Mouse (Mus musculus): Measurements from ENCODE around the gene Glis3. TPM values are rescaled to one million over a fixed set of nuclear protein-coding genes. Genes with fewer than 3 reads are reported as not detected.

Gene Glis3
- total RNA-seq (2021) (10 to 100 TPM in 1 of 2 experiments, 1 to 10 TPM in 1; 9.3 to 12.4 TPM), polyA plus RNA-seq (2012; rRNA removed) (3.3 and 6.1 TPM in 2 replicates)
- long read RNA-seq, result 0 reads

DNA sequence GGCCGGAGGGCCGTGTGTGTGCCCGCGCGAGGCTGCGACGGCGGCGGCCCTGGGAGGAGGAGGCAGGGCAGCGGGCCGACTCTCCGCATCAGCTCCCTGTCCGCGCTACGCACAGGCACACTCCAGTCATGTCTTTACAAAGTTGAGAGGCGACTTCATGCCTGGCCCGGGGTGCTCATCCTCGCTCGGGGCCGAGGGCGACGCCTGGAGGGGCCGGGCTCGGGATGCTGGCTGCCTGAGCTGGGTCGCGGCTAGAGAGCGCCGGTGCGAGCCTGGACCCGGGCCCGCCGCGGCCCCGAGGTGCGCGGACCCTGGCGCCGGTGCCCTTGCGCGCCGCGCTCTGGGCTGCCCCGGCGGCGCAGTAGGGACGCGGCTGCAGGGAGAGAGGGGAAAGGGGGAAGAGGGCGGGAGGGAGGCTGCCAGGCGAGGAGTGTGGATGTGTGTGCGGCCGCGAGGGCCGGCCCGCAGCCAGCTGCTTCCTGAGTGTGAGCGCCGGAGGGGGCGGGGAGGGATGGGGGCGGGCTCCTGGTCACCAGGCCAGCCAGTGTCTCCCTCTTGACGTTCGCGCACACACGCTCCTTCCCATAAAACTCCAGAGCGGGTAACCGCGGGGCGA lies at the start of gene Glis3:
Gene Glis3 (minus strand): TSS at position 302 of the 616 bp plus-strand sequence.
- peak; percentile 83 for DNase-seq

DNA sequence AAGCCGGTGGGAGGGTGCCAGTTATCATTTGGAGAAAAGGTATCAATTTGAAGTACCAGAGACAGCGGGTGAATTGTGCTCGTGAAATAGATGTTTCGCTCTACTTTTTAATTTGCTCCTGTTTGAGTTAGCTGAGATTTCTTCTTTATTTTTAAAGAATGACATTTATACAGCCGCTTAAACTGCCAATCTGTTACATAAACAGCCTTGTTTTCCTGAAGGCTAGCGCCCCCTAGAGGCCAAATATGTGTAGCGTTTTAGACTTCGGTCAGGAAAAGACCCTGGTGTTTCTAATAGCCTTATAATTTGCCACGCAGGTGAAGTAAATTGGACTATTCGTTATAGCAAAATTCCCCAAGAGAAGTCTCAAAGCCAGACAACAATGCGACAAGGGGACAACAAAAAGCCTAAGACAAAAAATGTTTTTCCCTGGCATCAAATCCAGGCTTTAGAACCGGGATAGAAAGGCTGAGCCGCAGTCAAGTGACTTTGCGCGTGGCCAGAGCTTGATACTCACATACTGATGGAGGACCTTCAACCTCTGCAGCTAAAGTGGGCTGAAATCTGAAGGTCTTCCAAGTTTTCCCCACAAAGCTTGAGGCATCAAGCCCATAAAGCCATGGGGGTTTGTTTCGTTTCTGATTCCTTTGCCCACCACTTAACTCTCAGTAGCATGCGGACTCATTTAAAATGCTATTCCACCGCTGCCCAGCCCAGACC lies 46.4 kb upstream of the Glis3 start:
- peak; percentile 49 for DNase-seq

DNA sequence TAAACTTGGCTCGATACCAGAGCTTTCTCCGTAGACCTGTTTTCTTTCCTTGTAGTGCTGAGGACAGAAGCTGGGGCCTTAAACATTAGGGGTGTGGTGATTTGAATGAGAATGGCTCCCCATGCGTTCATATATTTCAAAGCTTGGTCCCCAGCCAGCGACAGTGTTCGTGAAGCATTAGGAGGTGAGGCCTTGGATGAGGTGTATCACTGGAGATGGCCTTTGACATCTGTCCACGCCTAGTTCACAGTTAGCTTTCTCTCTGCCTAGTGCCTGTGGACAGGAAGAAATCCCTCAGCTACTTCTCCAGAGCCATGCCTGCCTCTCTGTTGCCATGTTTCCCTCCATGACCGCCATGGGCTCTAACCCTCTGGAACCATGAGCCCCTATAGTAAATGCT lies 44.8 kb upstream of the Glis3 start:
- no peak for DNase-seq

DNA sequence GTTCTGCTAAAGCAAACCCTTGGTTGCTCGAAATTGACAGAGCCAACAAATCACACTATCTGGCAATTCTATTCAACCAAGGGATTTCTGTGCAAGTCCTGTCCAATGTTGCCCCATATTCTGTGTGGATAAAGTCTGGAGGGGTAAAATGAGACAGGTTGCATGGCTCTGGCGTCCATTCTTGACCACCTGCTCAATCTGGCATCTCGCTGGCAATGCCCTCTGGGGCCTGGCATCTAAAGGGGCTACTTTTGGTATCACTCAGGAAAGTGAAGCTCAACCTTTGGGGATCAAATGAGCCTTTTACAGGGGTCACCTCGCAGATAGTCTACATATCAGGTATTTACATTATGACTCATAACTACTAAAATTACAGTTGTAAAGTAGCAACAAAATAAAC lies 42.7 kb upstream of the Glis3 start:
- no peak for DNase-seq

DNA sequence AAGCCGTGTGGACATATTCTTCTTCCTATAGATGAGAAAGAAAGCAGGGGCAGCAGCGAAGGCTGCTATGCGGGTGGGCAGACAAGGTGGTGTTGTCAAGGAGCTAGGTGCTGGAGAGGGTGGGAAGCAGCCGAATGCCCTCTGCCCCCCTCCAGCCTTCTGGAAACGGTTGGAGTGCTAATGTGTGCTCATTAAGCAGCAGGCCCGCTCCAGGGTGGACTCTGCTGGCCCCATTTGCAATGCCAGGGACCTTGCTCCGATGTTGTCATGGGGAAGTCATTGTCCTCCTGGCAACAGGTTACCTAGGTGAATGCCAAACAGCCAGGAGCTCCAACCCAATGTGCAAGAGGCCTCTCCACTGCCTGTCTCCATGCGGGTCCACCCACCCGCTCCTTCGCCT lies 42.0 kb upstream of the Glis3 start:
- DNase-seq, result no peak

DNA sequence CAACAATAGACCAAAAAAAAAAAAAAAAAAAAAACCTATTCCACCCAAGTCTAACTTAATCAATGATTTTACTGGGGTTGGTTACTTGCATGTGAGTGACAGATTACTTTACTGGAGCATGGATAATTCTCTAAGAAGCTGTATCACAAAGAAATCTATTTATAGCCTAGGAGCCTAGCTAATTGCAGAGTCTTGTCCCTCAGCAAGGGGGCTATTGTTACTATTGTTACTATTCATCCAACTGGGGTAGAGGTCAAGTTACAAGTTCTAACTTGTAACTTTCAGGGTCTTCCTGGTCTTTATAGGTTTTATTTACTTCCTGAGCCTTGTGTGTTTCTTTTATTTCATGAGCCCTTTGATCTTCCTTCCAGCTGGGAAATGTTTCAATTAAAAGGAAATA lies 40.1 kb upstream of the Glis3 start:
- DNase-seq, result no peak

DNA sequence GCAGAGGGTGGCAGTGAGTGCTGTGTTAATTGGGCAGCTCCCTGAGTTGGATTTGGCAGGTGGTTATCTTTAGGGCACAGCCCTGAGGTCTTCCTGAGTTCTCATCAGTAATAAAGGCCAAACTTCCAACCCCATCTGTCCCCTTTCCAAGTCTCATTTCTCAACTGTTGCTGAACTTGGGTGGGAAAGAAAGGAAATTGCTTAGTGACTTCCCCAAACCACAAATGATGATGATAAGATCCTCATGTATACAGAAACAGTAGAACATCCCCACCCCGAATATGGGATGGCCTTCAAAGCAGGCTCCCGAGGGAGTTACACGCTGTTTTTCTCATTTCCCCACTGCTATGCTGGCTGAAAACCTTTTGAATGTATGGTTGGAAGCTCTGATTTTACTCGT lies 34.8 kb upstream of the Glis3 start:
- no peak for DNase-seq

DNA sequence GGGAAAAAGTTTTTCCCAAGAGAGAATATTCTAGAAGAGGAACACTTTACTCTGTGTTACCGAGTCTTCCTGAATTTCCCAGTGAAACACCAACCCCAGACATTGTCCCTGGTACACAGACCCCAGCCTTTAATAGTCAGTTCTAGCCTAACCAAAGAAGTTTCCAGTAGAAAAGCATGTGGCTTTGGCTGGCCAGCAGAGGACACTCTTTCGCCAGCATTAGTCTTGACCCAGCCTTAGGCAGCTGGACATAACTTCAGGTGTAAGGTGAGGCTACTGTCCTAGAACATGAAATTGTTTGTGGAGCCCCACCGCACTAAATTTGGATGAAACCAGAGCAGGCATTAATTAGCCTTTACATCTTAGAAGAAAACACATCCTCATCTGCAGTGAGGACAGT lies 17.8 kb upstream of the Glis3 start:
- DNase-seq, result no peak

DNA sequence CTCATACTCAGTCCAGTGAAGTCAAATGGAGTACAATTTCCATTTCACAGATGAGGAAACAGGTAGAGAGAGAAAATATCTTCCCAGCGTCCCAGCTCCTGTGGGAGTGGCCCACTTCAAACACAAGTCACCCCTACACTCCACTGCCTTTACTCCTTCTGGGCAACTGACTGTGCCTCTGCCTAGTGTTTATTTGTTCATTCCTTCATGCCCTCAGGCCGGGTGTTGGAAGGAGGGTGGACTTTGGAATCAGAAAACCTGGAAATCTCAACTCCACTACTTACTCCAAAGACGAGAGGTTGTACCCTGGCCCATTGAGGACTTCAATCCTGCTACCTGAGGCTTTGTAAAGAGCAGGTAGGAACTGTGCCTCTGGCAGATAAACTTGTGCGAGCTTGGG lies 6.5 kb upstream of the Glis3 start:
- no peak for DNase-seq

DNA sequence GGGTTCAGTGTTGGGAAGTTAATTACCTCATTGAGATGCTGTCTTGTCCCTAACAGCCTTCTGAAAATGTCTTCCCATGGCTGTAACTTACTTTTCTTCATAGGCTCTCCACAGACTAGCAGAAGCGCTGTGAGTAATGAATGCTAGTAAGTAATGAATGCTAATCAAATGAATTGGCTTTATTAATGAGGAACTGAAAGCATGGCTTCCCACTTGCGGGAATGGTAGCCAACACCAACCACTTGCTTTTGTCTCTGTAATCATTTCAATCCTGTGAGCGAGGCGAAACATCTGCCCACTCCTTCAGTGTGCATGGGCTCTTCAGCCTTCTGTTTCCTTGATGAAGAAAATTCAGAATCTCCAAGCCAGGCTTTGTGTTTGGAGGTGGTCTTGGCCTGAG lies 5.6 kb upstream of the Glis3 start:
- DNase-seq, result no peak

DNA sequence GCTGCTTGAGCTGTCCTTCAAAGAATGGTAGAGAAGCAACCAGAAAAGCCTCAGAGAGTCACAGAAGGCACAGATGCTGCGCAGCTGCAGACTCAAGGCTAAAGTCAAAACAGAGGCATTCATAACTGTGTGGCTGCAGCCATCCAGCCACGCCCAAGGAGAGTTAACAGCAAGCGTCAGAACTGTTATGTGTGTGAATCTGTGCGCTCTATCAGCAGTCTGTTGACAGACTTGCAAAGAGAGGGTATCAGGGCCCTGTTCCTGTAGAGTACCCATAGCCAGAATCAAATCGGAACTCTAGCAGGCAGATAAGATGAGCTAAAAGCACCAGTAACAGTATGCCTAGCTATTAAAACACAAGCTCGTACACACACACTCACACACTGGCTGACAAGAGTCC lies 4.5 kb upstream of the Glis3 start:
- DNase-seq, result no peak

DNA sequence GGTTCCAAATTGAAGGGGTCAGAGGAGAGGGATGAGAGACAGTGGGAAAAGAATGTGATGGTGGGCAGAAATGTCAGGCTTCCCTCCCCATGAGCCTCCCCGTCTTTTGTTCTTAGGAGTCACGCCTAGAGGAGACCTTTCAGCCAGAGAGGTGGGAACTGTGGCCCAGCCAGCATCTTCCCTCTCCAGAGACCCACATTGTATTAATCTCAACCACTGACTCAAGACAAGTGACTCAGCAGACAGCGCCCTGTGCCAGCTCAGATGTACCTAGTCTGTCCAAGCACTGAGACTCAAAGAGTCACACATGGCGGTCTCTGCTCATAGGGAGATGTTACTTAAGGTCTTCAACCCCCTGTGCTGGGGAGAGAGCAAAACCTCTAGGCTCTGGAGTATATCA lies 3.5 kb upstream of the Glis3 start:
- DNase-seq, result peak; percentile 15

DNA sequence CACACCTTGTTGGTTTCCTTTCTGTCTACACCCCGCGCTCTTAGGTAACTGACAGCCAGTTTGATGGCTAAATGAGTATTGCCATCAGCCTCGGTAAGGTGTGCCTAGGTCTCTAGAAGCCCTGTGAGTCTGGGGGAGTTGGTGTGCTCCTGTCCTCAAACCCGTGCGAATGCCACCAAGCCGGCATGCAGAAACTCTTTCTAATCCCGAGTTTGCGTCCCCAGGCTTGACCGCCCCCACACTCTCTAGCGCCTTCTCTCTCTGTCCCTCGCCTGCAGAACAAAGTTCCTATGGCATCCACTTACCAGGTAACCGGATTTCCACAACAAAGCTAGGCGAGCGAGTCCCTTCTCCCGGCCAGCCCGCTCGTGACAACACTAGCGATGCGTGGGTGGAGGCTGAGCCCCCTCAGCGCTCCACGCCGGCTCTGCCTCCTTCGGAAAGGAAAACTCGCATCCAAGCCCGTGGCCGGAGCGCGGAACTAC lies 544 bp downstream of the Glis3 start:
- DNase-seq, result no peak

DNA sequence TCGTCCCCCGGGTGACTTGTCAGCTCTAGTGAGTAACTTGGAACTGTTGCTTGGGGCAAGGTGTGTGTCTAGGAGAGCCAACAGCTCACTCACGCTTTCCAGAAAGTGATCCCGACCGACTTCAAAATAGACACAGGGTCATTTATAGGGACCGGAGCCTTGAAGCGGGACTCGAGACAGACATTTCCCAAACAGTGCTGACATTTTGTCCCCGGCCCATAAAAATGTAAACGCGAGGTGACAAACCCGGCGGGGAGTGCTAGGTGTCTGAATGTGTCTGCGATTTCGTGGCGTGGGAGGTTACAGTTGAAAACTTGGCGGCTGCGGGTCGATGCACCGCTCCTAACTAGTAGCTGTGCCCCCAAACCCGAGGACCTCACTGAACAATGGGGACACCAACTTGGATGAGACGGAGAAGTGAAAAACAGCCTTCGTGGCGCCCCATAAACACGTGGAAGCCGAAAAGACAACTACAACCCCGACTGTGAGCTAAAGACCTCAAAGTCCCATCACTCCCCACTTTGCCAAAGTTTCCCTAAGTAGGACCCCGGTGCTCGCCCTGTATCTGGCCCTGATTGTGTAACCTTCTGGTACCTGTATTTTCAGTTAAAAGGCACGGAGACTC lies 1.1 kb downstream of the Glis3 start:
- peak; percentile 49 for DNase-seq

DNA sequence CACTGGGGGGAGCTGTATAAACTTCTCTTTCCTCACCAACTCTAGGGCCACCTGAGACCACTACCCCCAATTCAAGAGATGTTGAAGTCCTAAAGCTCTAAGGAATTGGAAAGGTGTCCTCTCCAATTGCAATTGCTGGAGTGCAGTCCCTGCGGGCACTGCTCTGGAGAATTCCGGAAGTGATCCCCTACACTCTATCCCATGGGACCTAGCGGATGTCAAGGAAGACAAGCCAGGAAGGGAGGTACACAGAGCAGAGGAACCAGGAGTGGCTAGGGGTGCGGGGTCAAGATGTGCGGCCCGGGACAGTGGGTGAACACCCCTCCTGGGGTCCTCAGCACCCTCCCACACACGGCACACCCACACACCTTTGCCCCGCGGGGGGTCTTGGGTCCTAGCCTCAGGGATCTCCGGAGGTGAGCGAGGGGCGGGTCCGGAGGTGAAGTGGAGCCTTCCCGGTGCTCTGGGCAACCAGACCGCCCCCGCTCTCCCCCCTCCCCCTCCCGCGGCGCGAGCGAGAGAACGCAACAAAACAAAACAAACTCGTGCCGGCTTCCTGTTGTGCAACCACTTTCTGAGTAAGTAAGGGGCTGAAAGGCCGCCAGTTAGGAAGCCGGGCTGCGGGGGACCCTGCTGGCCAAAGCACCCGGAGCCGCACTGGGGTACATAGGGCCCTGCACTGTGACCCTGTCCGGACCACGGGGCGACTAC lies 2.0 kb downstream of the Glis3 start:
- peak; percentile 81 for DNase-seq

DNA sequence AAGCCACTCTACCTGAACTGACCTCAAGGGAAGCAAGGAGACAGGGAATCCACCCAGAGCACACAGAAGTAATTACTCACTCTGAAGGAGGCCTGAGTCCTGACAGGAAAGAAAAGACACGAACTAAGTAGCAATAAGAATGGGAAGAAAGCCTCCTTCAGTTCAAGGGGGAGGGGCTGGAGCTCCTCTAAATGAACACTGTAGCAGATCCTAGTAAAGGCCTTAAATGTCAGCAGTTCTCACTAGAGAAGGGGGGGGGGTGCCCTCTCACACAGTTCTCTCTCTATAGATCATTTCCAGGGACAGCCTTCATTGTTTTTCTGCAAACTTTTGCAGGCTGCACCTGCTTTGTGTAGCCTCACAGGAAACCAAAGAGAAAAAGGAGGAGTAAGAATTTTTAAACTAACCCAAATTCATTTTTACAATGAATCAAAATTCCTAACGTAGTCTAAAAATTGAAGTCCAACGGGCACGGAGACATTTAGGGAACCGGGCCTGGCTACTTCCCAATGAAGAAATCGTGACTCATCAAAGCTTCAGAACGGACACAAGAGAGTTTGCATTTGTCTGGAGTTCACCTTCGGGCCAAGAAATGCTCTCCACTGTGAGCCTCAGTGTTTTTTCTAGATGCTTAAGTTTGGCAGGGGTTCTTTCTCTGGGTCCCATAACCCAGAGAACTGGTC lies 2.7 kb downstream of the Glis3 start:
- DNase-seq, result peak; percentile 76

DNA sequence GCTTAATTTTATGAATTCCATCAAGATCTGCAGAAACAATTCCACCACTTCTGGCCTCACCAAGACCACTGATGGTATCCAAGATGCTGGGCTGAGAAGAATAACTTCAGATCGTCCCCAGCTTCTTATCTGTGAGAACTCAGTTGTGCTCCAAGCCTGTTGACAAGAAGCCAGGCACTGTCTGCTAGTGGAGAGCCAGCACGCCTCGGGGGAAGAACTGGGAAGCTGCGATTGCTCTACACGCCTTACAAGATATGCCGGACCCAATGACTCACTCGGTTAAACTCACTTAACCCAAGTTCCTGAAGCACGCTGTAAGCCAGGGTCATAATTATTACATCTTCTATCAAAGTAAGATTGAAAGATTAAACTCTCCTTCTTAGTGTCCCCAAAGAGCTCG lies 16.1 kb downstream of the Glis3 start:
- no peak for DNase-seq

DNA sequence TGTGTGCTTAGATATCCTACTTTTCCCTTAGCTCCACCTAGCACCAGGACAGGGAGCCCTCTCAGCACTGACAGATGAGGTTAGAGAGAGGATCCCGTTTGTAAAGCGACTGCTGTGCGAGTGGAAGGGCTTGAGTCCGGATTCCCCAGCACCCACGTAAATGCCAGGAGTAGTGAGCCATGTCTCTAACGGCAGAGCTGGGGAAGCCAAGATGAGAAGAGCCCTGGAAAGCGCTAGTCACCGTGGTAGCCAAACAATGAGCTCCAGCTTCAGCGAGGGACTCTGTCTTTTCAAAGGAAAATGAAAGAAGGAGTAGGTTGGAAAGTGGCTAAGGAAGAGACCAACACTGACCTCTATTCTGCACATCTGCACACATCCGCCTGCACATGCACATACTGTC lies 16.7 kb downstream of the Glis3 start:
- DNase-seq, result no peak

DNA sequence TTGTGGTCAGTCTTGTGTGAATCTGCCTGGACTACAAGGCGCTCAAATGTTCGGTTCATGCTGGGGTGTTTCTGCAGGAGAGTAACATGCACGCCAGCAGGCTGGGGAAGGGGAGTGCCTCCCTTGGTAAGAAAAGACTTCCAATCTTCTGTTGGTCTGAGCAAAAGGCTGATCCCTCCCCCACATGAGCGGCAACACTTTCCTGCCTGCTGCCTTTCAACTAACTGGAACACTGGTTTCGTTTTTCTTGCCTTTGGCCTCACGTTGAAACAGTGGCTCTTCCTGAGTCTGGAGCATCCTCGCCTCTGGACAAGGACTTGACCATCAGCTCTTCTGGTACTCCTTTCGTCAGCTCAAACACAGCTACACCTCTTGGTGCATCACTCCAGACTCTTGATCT lies 17.4 kb downstream of the Glis3 start:
- no peak for DNase-seq

DNA sequence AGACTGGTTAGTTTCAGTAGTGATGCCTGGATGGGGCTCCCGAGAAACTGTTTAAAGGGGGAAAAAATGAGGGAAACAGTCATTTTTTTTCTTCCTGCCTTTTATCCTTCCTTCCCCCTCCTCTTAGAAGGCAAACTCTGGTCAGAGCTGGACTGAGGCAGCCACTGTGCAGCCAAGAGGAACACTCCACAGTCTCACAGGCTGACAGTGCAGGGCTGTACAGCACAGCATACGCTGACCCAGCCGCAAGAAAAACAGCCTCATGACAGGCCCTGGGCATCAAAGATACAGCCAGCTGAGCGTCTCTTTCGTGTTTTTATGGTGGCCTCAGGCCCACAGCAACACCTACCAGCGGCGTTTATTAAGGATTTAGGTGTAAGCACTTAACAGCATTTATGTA lies 19.0 kb downstream of the Glis3 start:
- DNase-seq, result no peak

DNA sequence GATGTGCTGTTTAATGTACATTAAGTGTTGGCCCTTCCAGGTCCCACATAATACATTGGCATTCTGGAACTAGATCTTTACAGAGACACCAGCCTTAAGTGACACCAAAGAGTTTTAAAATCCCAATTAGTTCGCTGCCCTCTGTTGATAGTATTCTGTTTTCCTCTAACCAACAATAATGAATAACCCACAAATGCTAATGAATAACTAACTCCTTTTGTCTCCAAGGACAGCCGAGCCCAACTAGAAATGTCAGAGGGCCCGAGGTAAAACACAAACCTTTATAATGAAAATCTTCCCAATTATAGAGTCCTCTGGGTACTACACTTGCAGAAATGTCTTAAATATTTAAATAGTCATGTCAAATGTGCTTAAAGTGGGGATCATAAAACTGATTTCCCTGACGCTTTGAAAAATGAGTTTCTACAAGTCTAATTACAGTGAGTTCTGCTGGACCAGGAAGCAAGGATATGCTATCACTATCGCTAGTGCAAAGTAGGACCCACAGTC lies 22.1 kb downstream of the Glis3 start:
- DNase-seq, result no peak

DNA sequence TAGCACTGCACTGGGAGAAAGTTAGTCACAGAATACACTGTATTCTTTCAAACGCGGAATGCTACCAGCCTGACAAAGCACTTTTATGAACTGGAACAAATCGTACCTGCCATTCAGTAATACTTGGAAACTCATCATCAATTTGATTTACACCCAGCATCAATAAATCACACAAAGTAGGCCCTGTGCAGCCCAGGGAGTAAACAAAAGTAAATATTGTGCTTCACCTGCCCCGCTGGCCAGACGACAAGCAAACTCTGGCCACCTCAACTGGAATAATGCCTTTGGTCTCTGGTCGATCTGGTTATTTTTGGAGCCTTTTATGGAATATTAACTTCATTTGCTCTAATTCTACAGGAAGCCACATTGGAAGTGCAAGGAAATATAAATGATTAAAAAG lies 23.0 kb downstream of the Glis3 start:
- DNase-seq, result no peak
